Mouse (Mus musculus): ENCODE results near the gene Arhgef3. TPM values are rescaled to one million over a fixed set of nuclear protein-coding genes. Genes with fewer than 3 reads are reported as not detected.
A peak's percentile ranks its signal among the peaks of the same experiment; 100 is the strongest.

Gene Arhgef3
- polyA plus RNA-seq, 1 experiment from 2014 or later: 12.8 TPM

GRCm38 (mm10) chr14:27075909-27076521, 38.7 kb upstream of the Arhgef3 start:
- Histone ChIP-seq H3K9me3 (ENCODE audit: control insufficient read depth, low read length) (no peaks in the 10 kb centered on the region), H3K4me2 (ENCODE audit: low read depth, low read length) (no peak overlapping the region), H3K27ac (ENCODE audit: low read length) (no peak overlapping the region), H3K36me3 (ENCODE audit: control insufficient read depth, insufficient read depth, low read length) (no peaks in the 10 kb centered on the region), H3K4me3 (ENCODE audit: low read length) (no peak overlapping the region), H3K9ac (ENCODE audit: low read length) (no peak overlapping the region), H3K4me1 (replicated peaks; ENCODE audit: control insufficient read depth, insufficient read depth, low read length) (peaks cover 33% of the 10 kb centered on the region), H3K27me3 (ENCODE audit: control insufficient read depth, insufficient read depth, low read depth, low read length) (no peaks in the 10 kb centered on the region)
- 52% methylated on average over 8 of the region's 8 CpGs for WGBS
- no peak for ATAC-seq (ENCODE audit: low read depth)

DNA sequence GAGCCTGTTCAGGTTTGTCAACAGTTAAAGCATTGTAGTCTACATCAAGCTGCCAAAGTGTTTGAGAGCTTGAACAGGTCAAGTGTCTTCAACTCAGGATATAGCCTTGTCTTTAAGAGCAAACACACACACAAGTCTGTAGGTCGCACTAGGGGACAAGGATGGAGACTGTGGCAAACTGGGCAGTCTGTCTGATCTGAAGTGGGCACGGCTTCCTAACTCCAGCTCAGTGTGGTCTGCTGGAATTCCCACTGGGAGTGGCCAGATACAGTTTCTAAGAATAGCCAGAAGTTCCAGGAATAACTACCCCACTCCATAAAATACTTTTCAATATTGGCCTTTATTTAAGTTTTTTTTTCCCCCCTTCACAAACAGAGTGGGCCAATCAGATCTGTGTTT, 38.2 kb upstream of the Arhgef3 start:
- no peaks in the 10 kb centered on the region for H3K27me3 ChIP-seq (ENCODE audit: control insufficient read depth, insufficient read depth, low read depth, low read length)
- no peak overlapping the region for H3K9ac ChIP-seq (ENCODE audit: low read length)
- peak; percentile 49; the same call in 1 of the 2 replicates for ATAC-seq (ENCODE audit: low read depth)
- peaks cover 30% of the 10 kb centered on the region for H3K4me1 ChIP-seq (replicated peaks; ENCODE audit: control insufficient read depth, insufficient read depth, low read length)
- H3K4me2 ChIP-seq (ENCODE audit: low read depth, low read length): no peak overlapping the region
- WGBS: 43% methylated on average over 2 of the region's 2 CpGs
- H3K36me3 ChIP-seq (ENCODE audit: control insufficient read depth, insufficient read depth, low read length): no peaks in the 10 kb centered on the region
- H3K9me3 ChIP-seq (ENCODE audit: control insufficient read depth, low read length): no peaks in the 10 kb centered on the region
- no peak overlapping the region for H3K27ac ChIP-seq (ENCODE audit: low read length)
- no peak overlapping the region for H3K4me3 ChIP-seq (ENCODE audit: low read length)

DNA sequence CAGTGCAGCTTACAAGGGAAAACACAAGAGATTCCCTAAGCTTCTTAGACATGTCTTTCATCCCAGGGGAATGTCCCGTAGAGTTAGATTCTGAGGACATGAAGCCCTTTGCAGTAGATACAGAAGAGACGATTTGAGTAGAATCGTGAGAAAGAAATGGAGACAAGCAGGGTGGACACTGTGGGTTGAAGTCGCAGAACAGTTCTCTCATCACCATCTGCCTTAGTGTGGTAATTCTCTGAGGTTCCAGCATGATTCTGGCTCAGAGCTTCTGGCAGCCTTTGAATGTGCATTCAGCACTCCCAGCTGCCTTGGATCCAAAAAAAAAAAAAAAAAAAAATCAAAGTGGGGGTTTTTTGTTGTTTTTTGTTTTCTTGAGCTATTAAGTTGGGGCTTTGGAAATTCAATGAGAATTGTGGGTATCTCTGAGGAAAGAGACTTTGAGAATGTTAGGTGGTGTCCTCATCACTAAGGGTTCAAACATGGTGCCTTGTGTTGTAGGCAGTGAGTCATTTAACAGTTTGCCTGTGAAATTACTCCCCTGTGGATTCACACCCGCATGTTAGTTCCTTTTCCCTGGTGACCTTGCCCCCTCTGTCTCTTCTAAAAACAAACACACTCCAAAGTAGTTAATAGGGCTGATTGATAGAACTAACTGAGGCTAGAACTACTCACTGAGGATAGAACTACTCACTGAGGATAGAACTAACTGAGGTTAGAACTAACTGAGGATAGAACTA, 33.0 kb upstream of the Arhgef3 start:
- Histone ChIP-seq H3K27me3 (ENCODE audit: control insufficient read depth, insufficient read depth, low read depth, low read length) (no peaks in the 10 kb centered on the region), H3K9ac (ENCODE audit: low read length) (no peak overlapping the region), H3K27ac (ENCODE audit: low read length) (no peak overlapping the region), H3K9me3 (ENCODE audit: control insufficient read depth, low read length) (no peaks in the 10 kb centered on the region), H3K36me3 (ENCODE audit: control insufficient read depth, insufficient read depth, low read length) (no peaks in the 10 kb centered on the region), H3K4me1 (replicated peaks; ENCODE audit: control insufficient read depth, insufficient read depth, low read length) (peaks cover 5% of the 10 kb centered on the region; the same call in 1 of the 2 replicates), H3K4me3 (ENCODE audit: low read length) (no peak overlapping the region), H3K4me2 (ENCODE audit: low read depth, low read length) (no peak overlapping the region)
- no peak for ATAC-seq (ENCODE audit: low read depth)
- WGBS: 72% methylated on average over 5 of the region's 5 CpGs

DNA sequence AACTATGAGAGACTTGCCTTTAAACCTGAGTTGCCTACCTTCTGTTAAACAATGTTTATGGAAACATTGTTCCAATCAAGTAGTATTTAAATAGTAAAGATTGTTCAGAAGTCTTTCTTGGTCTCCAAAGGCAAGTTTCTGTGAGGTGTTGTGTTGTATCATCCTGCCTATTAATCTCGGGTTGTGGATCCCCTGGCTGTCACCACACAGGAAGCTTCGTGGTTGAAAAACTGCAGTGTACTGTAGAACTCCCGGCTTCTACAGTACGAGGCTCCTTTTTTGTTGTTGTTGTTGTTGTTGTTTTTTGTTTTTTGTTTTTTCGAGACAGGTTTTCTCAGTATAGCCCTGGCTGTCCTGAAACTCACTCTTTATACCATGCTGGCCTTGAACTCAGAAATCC, 29.2 kb upstream of the Arhgef3 start:
- H3K9ac ChIP-seq (ENCODE audit: low read length): no peak overlapping the region
- no peak overlapping the region for H3K4me3 ChIP-seq (ENCODE audit: low read length)
- H3K27me3 ChIP-seq (ENCODE audit: control insufficient read depth, insufficient read depth, low read depth, low read length): no peaks in the 10 kb centered on the region
- WGBS: 82% methylated on average over 5 of the region's 5 CpGs
- no peak overlapping the region for H3K4me2 ChIP-seq (ENCODE audit: low read depth, low read length)
- H3K27ac ChIP-seq (ENCODE audit: low read length): no peak overlapping the region
- no peaks in the 10 kb centered on the region for H3K4me1 ChIP-seq (replicated peaks; ENCODE audit: control insufficient read depth, insufficient read depth, low read length)
- ATAC-seq (ENCODE audit: low read depth): no peak
- 0 out of 2 replicates have a peak, but pooled peaks cover 2% of the 10 kb centered on the region for H3K36me3 ChIP-seq (ENCODE audit: control insufficient read depth, insufficient read depth, low read length)
- no peaks in the 10 kb centered on the region for H3K9me3 ChIP-seq (ENCODE audit: control insufficient read depth, low read length)

GRCm38 (mm10) chr14:27085999-27086398, 28.7 kb upstream of the Arhgef3 start:
- Histone ChIP-seq H3K4me1 (replicated peaks; ENCODE audit: control insufficient read depth, insufficient read depth, low read length) (no peaks in the 10 kb centered on the region), H3K4me3 (ENCODE audit: low read length) (no peak overlapping the region), H3K36me3 (ENCODE audit: control insufficient read depth, insufficient read depth, low read length) (0 out of 2 replicates have a peak, but pooled peaks cover 2% of the 10 kb centered on the region), H3K4me2 (ENCODE audit: low read depth, low read length) (no peak overlapping the region), H3K9ac (ENCODE audit: low read length) (no peak overlapping the region), H3K27ac (ENCODE audit: low read length) (no peak overlapping the region), H3K9me3 (ENCODE audit: control insufficient read depth, low read length) (no peaks in the 10 kb centered on the region), H3K27me3 (ENCODE audit: control insufficient read depth, insufficient read depth, low read depth, low read length) (no peaks in the 10 kb centered on the region)
- 78% methylated on average over 4 of the region's 4 CpGs for WGBS
- ATAC-seq (ENCODE audit: low read depth): no peak

DNA sequence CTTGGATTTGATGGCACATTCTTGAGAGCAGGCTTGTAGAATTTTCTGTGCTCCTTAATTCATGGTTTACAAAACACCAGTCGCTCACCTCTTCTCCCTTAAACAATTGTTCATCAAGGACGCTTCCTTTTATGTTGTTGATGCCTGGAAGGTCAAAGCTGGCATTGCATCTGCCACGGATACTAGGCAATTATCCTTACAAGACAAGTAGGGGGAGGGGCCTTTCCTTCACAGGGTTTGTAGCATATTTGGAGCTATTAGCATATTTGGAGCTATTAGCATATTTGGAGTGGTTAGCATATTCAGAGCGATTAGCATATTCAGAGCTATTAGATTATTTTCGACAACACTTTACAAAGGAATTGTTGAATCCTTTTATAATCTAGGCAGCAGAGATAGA, 20.5 kb upstream of the Arhgef3 start:
- no peak overlapping the region for H3K27ac ChIP-seq (ENCODE audit: low read length)
- no peaks in the 10 kb centered on the region for H3K36me3 ChIP-seq (ENCODE audit: control insufficient read depth, insufficient read depth, low read length)
- H3K9ac ChIP-seq (ENCODE audit: low read length): no peak overlapping the region
- 67% methylated on average over 5 of the region's 5 CpGs for WGBS
- H3K4me3 ChIP-seq (ENCODE audit: low read length): no peak overlapping the region
- no peak for ATAC-seq (ENCODE audit: low read depth)
- H3K9me3 ChIP-seq (ENCODE audit: control insufficient read depth, low read length): no peaks in the 10 kb centered on the region
- no peaks in the 10 kb centered on the region for H3K4me1 ChIP-seq (replicated peaks; ENCODE audit: control insufficient read depth, insufficient read depth, low read length)
- no peaks in the 10 kb centered on the region for H3K27me3 ChIP-seq (ENCODE audit: control insufficient read depth, insufficient read depth, low read depth, low read length)
- H3K4me2 ChIP-seq (ENCODE audit: low read depth, low read length): no peak overlapping the region

DNA sequence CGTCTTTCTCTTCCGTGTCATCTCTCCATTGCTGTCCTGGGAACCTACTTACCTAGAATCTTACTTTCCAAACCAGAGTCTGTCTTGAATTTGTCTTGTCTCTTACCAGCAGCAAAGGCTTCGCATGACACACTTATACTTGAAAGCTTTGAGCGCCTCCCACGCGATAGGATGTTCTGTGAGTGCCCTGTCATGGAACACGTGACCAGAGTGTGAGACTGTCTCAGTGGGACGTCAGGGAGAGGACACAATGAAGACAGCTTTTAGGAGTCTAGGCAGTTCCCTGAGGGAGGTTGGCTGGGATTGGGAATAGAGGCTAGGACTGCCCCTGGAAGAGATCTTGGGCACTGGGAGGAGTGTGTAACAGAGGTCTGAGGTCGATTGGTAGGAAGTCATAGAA, 18.6 kb upstream of the Arhgef3 start:
- no peaks in the 10 kb centered on the region for H3K9me3 ChIP-seq (ENCODE audit: control insufficient read depth, low read length)
- H3K27me3 ChIP-seq (ENCODE audit: control insufficient read depth, insufficient read depth, low read depth, low read length): no peaks in the 10 kb centered on the region
- ATAC-seq (ENCODE audit: low read depth): peak; percentile 26; the same call in 1 of the 2 replicates
- no peak overlapping the region for H3K4me2 ChIP-seq (ENCODE audit: low read depth, low read length)
- H3K9ac ChIP-seq (ENCODE audit: low read length): no peak overlapping the region
- no peak overlapping the region for H3K4me3 ChIP-seq (ENCODE audit: low read length)
- WGBS: 71% methylated on average over 9 of the region's 9 CpGs
- no peaks in the 10 kb centered on the region for H3K4me1 ChIP-seq (replicated peaks; ENCODE audit: control insufficient read depth, insufficient read depth, low read length)
- H3K27ac ChIP-seq (ENCODE audit: low read length): no peak overlapping the region
- no peaks in the 10 kb centered on the region for H3K36me3 ChIP-seq (ENCODE audit: control insufficient read depth, insufficient read depth, low read length)

- Histone ChIP-seq H3K27ac (ENCODE audit: low read length) (0 out of 2 replicates have a peak overlapping the region, but pooled peaks have one; percentile 8), H3K9me3 (ENCODE audit: control insufficient read depth, low read length) (no peaks in the 10 kb centered on the region), H3K4me2 (ENCODE audit: low read depth, low read length) (no peak overlapping the region), H3K27me3 (ENCODE audit: control insufficient read depth, insufficient read depth, low read depth, low read length) (no peaks in the 10 kb centered on the region), H3K9ac (ENCODE audit: low read length) (no peak overlapping the region), H3K36me3 (ENCODE audit: control insufficient read depth, insufficient read depth, low read length) (no peaks in the 10 kb centered on the region), H3K4me1 (replicated peaks; ENCODE audit: control insufficient read depth, insufficient read depth, low read length) (no peaks in the 10 kb centered on the region), H3K4me3 (ENCODE audit: low read length) (no peak overlapping the region)
- peak; percentile 62 for ATAC-seq (ENCODE audit: low read depth)
- WGBS: 23% methylated on average over 3 of the region's 3 CpGs
Observed at GRCm38 (mm10) chr14:27096779-27097178, 17.9 kb upstream of the Arhgef3 start.

GRCm38 (mm10) chr14:27101735-27102134, 13.0 kb upstream of the Arhgef3 start:
- Histone ChIP-seq H3K4me1 (replicated peaks; ENCODE audit: control insufficient read depth, insufficient read depth, low read length) (no peaks in the 10 kb centered on the region), H3K27me3 (ENCODE audit: control insufficient read depth, insufficient read depth, low read depth, low read length) (no peaks in the 10 kb centered on the region), H3K9ac (ENCODE audit: low read length) (no peak overlapping the region), H3K4me2 (ENCODE audit: low read depth, low read length) (no peak overlapping the region), H3K4me3 (ENCODE audit: low read length) (no peak overlapping the region), H3K36me3 (ENCODE audit: control insufficient read depth, insufficient read depth, low read length) (no peaks in the 10 kb centered on the region), H3K9me3 (ENCODE audit: control insufficient read depth, low read length) (no peaks in the 10 kb centered on the region), H3K27ac (ENCODE audit: low read length) (no peak overlapping the region)
- 50% methylated on average over 7 of the region's 7 CpGs for WGBS
- no peak for ATAC-seq (ENCODE audit: low read depth)
